Mouse (Mus musculus): ENCODE results near the gene Adgrg5.

Gene Adgrg5

DNA sequence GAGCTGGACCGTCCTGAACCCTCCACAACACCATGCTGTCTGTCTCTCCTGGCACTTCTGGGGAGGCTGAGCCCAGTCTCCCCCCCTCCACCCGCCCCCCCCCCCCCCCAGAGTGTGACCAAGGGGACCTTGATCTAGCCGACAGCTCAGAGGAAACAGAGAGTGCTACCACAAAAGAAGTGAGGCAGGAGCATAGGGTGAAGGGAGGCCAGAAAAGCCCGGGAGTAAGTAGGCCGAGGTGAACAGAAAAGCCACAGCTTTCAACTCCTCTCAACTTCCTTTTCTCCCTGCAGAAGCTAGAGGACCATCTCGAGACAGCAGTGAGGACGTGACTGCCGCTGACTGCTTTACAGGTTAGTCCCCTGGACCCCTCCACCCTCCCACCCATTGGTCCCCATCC lies at the start of gene Adgrg5:
Adgrg5 (plus strand) TSS at position 290 of the 400 bp plus-strand sequence.
- no peak for DNase-seq (ENCODE audit: inconsistent ontology term)

DNA sequence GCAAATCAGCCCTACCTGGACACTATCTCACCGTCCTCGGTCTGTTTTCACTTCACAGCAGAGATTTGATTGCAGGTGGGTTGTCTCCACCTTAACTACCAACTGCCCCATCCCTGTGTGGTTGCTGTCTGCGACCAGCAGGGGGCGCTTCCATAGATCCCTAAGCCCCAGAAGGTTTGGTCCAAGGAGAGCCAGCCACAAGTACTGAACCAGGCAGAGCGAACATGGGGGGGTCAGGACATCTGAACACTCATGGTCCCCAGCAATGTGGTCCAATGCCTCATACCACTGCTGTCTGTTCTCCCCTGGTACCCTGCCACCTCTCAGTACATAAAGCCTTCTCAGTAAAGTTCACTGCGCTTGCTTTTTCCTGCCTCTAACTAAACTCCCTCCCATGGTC lies 49.1 kb upstream of the Adgrg5 start:
- peak; percentile 56 for DNase-seq (ENCODE audit: inconsistent ontology term)

DNA sequence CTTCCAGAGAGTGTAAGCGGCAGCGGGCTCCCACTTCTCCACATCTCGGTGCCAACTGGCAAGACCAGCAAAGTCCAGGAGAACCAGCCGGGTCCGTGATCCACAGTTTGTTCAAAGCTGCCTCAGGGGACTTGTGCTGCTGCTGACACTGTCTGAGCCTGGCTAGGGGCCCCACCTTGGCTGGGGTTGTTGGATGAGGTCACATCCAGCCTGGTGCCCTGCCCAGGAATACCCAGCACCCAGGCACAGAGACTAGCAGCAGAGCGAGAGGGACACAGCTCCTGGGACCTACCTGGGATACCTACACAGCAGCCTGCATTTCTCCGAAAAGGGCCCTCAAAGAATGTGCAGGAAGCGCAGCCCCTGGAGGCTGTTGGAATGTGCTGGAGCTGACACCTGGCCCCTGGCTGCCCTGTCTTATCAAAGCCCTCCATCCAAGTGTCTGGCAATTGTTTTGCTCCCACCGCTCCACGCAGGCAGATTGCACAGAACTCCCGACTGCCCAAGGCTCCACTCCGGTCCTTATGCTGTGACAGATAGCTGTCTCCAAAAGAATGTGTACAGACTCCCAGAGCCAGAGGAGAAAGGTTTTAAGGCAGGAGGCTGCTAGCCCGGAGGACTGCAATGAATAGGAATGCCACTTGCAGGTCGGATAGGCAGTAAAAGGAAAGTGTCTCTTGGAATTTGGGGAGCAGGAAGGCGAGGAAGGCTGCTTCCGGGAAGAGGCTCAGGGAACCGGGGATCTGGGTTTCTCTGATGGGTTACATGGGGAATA lies 48.2 kb upstream of the Adgrg5 start:
- DNase-seq (ENCODE audit: inconsistent ontology term): peak; percentile 63

DNA sequence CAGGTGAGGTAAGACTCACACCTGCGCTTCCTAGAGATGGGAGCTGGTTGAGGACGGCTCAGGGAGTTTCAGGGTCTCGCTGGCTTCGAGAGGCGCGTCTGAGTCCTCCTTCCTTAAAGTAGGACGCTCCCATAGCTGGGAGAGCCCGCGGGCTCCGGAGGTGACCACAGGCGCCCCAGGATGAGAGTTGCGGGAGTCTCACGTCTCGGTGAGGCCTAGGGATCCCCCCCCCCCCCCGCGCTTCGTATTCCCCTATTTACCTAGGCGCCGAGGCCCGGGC lies 47.7 kb upstream of the Adgrg5 start:
- no peak for DNase-seq (ENCODE audit: inconsistent ontology term)

DNA sequence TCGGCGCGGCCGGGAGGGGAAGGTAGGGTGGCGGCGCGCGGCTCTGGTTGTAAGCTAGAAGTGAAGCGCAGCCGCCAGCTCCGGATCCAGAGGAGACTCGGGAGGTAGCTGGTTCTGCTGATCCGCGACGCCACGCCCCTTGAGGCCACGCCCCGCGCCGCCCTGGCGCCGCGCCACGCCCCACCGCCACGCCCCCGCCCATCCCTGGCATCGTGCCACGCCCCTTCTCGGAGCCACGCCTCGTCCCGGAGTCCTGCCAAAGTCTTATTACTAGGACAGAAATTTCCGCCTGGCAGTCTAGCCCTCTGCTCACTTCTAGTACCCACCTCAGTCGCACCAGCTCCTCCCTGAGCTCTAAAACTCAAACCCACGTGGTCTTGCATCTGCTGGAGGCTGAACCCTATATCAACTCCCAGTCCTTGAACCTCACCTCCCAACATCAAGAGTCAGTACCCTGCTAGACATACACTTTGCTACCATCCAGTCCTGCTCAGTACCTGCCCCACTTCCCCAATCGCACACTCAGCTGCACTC lies 47.2 kb upstream of the Adgrg5 start, which contains the start of gene Dok4:
Dok4 (minus strand) TSS at position 134 of the 534 bp plus-strand sequence.
- DNase-seq (ENCODE audit: inconsistent ontology term): peak; percentile 93

DNA sequence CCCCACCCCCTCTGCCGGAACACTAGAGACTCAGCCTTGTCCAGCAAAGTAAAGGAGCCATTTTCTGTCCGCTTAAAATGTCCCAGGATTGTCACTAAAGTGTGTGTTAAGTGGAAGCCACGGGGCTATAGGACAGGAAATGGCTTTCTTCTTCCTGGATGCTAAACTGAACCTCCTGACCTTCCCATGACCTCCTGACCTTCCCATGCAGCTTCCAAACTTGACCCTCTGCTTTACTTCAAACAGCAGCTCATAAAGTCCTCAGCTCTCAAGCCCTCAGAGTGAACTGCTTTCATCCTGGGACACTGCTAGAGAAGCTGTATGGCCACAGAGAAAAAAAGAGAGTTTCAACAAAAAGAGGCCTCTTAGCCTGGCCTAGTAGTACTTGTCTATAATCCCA lies 46.7 kb upstream of the Adgrg5 start:
- DNase-seq (ENCODE audit: inconsistent ontology term): no peak

DNA sequence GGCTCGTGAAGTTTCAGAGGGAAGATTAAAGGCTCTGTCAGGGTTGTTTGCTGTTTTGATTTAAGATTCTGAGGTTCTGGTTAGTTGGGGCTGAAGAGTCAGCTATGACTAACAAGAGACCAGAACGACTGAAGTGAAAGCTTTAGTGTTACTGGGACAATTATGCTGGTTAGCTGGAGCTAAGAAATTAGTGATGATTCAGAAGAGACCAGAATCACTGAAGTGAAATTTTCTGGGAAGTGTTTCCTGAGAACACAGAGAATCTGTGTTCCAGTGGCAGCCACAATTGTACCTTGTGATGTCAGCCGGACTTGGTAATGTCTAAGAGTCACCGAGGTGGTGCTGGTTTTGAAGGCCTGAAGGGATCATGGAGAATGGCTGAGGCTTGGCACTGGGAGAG lies 42.8 kb upstream of the Adgrg5 start:
- peak; percentile 55 for DNase-seq (ENCODE audit: inconsistent ontology term)

DNA sequence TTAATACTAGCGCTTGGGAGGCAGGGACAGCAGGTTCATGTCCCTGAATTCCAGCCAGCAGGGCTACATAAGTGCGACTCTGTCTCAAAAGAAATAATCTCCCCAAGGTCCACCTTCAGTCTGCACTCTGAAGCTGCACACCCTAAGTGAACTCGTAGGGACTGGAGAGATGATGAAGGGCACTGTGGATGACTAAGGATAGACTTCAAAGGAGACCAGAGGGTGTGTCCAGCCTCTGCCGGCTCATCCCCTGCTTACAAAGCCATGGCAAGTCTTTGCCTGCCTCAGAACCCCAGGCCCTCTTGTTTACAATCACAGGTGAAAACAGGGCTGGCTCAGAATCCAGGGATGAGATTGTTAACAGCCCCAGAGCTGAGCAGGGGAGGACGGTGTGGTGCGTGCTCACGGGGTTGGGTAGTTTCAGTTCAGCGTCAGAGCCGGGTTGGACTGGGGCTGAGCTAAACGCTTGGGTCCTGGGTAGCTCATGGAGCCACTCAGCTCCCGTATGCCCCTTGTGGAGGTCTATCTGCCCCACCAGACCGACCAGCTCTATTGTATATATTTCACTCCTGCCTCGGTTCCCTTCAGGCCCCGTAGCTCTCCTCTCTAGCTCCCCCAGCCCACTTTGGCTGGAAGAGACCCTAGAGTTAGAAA lies 35.0 kb upstream of the Adgrg5 start:
- DNase-seq (ENCODE audit: inconsistent ontology term): no peak

DNA sequence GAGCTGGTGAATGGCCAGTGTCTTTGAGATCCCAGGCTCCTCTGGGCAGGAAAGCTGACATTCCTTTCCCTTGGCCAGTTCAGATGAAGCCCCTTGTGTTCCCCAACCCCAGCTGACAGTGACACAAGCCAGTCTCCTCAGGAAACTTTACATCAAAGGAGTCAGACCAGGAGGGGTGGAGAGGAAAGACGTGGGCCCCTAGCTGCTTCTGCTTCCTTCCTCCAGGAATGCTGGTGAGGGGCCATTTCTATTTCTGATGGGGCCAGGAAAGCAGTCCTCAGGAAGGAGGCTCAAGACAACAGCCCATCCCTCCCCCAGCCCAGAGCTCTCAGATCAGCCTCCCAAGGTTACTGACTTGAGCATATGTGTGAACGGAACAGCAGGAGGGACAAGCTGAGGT lies 30.6 kb upstream of the Adgrg5 start:
- no peak for DNase-seq (ENCODE audit: inconsistent ontology term)

DNA sequence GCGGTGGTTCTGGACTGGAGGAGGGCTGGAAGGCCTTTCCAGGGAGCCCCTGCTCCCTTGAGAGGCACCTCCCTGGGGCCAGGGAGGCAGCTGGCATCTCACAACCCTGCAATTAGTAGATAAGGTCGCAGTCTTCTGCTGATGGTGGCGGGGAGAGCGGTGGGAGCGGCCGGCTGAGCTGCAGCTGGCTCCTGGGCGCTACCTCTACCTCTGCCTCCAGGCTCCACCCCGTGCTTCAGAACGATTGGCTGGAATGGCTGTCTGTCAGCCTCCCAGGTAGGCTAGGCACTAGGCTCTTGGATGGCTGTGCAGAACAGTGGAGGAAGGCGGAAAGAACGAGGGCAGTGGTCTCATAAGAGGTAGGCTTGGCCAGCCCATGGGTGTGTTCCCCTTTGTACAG lies 24.2 kb upstream of the Adgrg5 start:
- DNase-seq (ENCODE audit: inconsistent ontology term): no peak

DNA sequence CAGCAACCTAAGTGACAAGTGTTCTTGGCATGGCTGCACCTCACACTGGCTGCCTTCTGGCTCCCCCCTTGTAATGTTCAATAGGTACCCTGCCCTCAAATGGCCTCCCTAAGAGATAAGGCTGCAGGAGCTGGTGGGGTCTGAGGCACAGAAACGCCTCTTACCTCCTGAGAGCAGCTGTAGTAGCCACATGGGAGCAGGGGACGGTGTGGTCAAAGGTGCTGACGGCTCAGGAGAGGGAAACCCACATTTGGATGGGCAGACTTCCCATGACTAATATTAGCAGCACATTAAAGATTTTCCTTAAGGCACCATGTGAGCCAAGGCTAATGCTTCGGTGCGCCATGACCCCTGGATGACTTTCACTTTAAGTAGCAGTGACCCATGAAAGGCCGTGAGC lies 22.9 kb upstream of the Adgrg5 start:
- no peak for DNase-seq (ENCODE audit: inconsistent ontology term)

DNA sequence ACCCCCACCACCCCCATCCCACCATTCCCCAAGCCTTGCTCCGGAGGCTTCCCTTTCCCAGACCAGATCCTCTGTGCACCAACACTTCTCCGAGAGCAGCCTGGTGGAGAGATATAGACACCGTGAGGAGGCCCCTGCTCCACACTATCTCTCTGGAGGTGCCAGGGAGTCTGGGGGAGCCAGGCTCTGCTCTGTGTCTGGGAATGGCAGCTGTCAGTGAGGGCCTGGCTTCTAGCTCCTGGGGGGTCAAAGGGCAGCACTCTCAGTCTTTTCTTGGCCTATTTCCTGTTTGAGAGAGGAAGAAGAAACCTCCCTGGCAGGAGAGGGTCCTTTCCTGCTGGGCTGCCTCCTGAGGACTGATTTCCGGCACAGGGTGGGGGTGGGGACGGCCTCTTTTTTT lies 22.5 kb upstream of the Adgrg5 start:
- no peak for DNase-seq (ENCODE audit: inconsistent ontology term)

DNA sequence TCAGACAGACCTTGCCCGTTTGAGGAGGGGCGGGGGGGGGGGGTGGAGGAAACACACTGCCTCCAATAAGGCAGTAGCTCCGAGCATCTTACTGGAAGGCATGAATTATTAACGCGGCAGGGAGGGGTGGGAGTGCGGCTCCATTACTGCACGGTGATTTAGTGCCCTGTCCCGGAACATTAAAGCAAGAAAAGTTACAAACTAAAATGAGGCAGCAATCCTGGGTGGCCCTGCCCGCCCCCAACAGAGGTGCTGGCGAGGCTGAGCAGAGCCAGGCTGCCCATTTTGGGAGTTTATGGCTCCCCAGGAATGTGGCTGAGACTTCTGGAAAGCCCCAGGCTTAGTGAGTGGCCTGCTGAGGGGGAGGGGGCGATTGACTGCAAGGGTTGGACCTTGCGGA lies 19.8 kb upstream of the Adgrg5 start:
- DNase-seq (ENCODE audit: inconsistent ontology term): no peak

DNA sequence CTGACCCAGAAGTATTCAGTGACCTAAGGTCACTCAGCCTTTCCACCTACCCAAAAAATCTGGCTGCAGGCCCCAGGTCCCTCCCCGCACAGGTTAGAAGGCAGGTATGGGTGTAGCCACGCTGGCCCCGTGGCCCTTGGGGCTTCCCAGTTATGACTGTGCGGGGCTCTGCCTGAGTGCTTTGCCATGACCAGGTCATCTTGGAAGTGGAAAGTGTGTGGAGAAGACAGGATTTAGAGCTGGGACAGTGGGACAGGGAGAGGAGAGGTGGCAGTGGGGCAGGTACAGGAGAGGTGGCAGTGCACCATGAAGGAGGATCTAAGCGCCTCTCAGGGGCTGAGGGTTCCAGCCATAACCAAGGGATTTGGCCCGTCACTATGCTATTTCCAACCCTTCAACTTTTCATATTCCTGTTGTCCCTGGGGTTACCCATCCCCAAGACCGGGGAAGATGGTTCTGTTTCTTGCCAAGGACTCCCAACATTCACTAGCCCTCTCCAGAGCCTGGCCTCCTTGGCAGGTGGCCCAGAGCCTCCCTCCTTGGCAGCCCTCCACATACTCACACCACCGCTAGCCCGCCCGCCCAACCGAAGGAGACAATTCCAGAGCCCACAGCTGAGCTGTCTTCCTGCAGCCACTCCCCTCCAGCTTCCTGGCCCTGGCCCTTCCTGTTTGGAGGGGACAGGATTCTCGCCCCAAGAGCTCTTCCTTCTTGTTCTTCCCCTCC lies 18.9 kb upstream of the Adgrg5 start:
- DNase-seq (ENCODE audit: inconsistent ontology term): peak; percentile 93

DNA sequence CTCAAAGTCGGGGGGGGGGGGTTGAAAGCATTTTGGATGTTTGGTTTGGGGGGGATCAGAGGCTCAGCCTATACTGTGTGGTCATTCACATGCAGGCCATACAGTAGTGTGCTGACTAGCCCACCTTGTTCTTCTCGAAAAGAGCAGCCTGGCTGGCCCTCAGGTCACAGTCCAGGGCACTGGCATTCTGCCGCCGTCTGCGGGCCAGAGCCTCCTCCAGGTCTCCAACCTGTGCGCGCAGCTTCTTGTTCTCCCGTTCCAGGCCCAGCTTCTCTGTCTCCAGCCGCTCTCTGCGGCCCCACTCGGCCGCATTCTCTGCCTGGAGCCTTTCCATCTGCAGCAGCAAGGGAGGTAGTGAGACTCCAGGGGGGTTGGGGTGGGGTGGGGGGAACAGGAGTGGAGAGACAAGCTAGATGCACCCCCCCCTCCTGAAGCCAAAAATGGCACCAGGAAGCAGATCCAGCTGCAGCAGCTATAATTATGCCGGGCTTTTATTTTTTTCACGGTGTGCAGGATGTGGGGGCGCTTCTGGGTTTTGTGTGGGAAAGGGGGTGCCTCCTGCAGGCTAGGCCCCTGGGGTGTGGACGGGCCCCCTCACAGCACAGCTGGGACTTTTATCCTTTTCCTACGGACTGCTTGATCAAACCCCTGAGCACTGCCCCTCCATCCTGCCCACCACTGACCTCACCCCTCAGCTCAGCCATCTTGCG lies 15.7 kb upstream of the Adgrg5 start:
- no peak for DNase-seq (ENCODE audit: inconsistent ontology term)

DNA sequence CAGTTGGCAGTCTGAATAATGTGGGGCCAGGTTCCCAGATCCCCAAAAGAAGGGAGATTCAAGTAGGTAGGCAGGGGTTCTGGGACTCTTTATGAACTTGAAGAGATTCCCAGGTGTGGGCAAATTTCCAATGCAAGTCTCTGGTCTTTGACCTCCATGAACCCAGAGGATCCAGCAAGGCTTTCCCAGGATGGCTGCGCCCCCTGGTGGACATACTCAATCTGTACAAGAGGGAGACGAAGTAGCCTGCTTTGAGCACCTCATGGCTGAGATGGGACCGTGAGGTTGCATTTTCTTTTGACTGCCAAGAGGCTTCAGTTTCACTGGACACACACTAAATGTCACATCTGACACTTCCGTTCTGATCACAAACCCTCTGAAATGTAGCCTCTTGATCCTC lies 14.6 kb upstream of the Adgrg5 start:
- peak; percentile 72 for DNase-seq (ENCODE audit: inconsistent ontology term)

DNA sequence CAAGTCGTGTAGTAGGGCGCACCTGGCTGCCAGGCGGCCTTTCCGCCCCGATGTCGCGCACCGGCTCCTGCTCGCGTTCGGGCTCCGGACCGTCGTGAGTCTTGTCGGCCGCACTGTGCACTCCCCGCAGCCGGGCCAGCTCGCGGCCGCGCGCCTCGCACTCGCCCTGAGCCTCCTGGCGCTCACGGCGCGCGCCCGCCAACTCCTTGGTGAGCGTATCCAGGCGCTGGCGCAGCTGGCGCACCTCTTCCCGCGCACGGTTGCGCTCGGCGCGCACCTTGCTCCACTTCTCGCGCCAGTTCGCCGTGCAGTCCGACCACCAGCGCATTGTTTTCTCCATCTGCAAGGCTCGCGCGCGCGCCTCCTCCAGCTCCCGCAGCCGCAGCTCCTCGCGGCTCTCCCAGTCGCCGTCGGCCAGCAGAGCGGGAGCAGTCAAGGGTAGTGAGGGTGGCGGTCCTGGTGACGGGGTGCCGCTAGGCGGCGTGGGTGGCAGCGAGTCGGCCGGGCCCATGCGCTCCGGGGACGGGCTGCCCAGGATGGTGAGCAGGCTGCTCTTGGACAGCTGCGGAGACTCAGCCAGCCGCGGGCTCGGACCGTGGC lies 10.3 kb upstream of the Adgrg5 start:
- peak; percentile 68 for DNase-seq (ENCODE audit: inconsistent ontology term)

DNA sequence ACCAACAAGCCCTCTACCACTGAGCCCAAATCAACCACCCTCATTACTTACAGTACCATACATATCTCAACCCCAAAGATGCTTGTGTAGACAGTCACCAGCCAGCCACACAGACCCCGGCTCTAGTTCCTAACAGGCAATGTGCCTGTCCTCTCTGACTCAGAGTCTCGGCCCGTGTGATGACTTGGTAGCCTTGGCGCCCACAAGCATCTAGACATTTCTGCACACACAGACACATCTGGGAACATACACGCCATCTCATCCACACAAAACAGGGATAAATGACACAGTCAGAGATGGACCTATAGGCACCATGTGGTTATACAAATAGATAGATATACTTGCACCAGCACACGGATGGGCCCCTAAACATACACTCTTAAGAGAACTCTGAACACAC lies 9.2 kb upstream of the Adgrg5 start:
- peak; percentile 32 for DNase-seq (ENCODE audit: inconsistent ontology term)

DNA sequence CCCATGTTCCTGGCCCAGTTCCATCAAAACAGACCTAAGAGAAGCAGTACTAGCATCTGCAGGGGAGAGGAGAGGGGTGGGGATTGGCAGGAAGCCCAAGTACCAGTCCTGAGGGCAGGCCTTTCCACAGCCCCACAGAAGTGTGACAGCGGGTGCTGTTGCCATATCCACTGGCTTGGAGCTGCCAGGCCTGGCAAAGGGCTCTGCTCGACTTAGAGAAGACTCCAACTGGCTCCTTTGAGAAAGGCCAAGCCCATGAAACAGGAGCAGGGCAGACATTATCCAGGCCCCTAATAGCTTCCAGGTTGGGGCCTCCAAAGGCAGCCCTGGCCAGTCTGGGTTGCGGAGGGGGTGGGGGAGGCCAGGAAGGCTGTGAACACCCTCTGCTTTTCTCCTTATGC lies 8.8 kb upstream of the Adgrg5 start:
- DNase-seq (ENCODE audit: inconsistent ontology term): peak; percentile 41

DNA sequence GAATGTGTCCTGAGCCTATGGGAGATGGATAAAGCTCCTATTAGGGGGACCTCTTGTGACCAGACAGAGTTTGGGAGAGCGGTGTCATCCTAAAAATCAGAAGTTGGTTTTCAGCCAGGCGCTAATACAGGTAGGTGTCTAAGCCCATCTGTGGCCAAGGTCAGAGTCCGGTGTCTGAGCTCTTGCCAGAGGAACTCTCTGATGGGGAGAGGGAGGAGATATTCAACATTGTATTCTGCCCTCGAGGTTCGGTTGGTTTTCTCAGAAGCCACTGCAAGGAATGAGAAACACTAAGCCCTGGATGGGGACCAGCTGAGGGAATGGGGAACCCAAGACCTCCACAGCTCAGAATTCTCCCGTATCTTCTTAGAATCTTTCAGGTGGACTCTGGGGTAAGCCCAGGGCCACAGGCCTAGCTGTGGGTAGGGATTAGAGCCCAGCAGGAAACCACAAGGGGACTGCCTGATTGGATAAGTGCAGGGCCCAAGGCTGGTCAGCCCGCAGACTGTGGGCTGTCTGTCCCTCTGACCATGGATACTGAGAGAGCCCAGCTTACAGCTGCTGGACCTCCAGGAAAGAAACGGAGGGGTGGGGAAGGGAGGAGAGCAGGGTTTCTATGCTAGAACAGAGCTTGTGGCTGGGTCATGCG lies 7.1 kb upstream of the Adgrg5 start:
- no peak for DNase-seq (ENCODE audit: inconsistent ontology term)

DNA sequence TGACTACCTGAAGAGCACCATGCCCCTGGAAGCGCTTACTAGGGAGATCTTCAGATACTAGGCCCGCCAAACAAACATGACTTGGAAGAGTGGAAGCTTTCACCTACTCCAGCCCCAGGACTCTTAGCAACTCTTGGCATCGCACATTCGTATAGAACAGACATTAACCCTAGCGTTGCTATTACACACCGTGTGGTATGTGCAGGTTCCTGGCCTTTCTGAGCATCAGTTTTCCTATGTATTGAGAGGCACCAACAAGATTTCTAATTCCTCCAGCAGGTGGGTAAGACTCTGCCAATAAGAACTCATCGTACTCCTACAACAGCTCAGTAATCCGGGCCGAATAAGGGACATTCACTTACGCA lies 6.6 kb upstream of the Adgrg5 start:
- no peak for DNase-seq (ENCODE audit: inconsistent ontology term)
